Mouse (Mus musculus): ENCODE results near the gene Epb41l2. TPM values are rescaled to one million over a fixed set of nuclear protein-coding genes. Genes with fewer than 3 reads are reported as not detected.

Epb41l2 gene
- polyA plus RNA-seq, 1 experiment = 46.5 TPM

GRCm38 (mm10) chr10:25383171-25383570, 23.6 kb downstream of the Epb41l2 start:
- 81% methylated on average over 5 of the region's 5 CpGs for WGBS

GRCm38 (mm10) chr10:25384391-25384790, 24.8 kb downstream of the Epb41l2 start:
- Histone ChIP-seq H3K27ac (ENCODE audit: insufficient read depth, low read length) (no peak overlapping the region), H3K4me1 (ENCODE audit: control insufficient read depth, insufficient read depth, low read length) (no peaks in the 10 kb centered on the region), H3K27me3 (ENCODE audit: control insufficient read depth, insufficient read depth, low read length) (no peaks in the 10 kb centered on the region), H3K4me3 (replicated peaks; ENCODE audit: insufficient read depth, low read depth, low read length) (no peak overlapping the region)
- no peak for DNase-seq
- TF ChIP-seq POLR2A (IDR thresholded peaks at IDR 0.05; ENCODE audit: borderline replicate concordance, insufficient read depth, low read length) (no peak), CTCF (IDR thresholded peaks at IDR 0.05; ENCODE audit: borderline replicate concordance, insufficient read depth, low read depth, low read length) (no peak)
- WGBS = 95% methylated on average over 10 of the region's 10 CpGs

More at GRCm38 (mm10) chr10:25383171-25383570, 23.6 kb downstream of the Epb41l2 start:
- DNase-seq = no peak
- no peak overlapping the region for H3K27ac ChIP-seq (ENCODE audit: insufficient read depth, low read length)
- no peaks in the 10 kb centered on the region for H3K27me3 ChIP-seq (ENCODE audit: control insufficient read depth, insufficient read depth, low read length)
- no peak overlapping the region for H3K4me3 ChIP-seq (replicated peaks; ENCODE audit: insufficient read depth, low read depth, low read length)
- no peaks in the 10 kb centered on the region for H3K4me1 ChIP-seq (ENCODE audit: control insufficient read depth, insufficient read depth, low read length)
- TF ChIP-seq POLR2A (IDR thresholded peaks at IDR 0.05; ENCODE audit: borderline replicate concordance, insufficient read depth, low read length) (no peak), CTCF (IDR thresholded peaks at IDR 0.05; ENCODE audit: borderline replicate concordance, insufficient read depth, low read depth, low read length) (no peak)

GRCm38 (mm10) chr10:25385811-25386580, 26.4 kb downstream of the Epb41l2 start:
- Histone ChIP-seq H3K4me3 (replicated peaks; ENCODE audit: insufficient read depth, low read depth, low read length) (no peak overlapping the region), H3K27ac (ENCODE audit: insufficient read depth, low read length) (no peak overlapping the region), H3K4me1 (ENCODE audit: control insufficient read depth, insufficient read depth, low read length) (no peaks in the 10 kb centered on the region), H3K27me3 (ENCODE audit: control insufficient read depth, insufficient read depth, low read length) (no peaks in the 10 kb centered on the region)
- 78% methylated on average over 13 of the region's 13 CpGs for WGBS
- TF ChIP-seq CTCF (IDR thresholded peaks at IDR 0.05; ENCODE audit: borderline replicate concordance, insufficient read depth, low read depth, low read length) = no peak
- no peak for TF ChIP-seq POLR2A (IDR thresholded peaks at IDR 0.05; ENCODE audit: borderline replicate concordance, insufficient read depth, low read length)
- no peak for DNase-seq

- Histone ChIP-seq H3K4me1 (ENCODE audit: control insufficient read depth, insufficient read depth, low read length) (no peaks in the 10 kb centered on the region), H3K27me3 (ENCODE audit: control insufficient read depth, insufficient read depth, low read length) (no peaks in the 10 kb centered on the region; the same call in 1 of the 2 replicates), H3K4me3 (replicated peaks; ENCODE audit: insufficient read depth, low read depth, low read length) (no peak overlapping the region), H3K27ac (ENCODE audit: insufficient read depth, low read length) (no peak overlapping the region)
- TF ChIP-seq CTCF (IDR thresholded peaks at IDR 0.05; ENCODE audit: borderline replicate concordance, insufficient read depth, low read depth, low read length) (no peak), POLR2A (IDR thresholded peaks at IDR 0.05; ENCODE audit: borderline replicate concordance, insufficient read depth, low read length) (no peak)
- no peak for DNase-seq
- WGBS = 81% methylated on average over 4 of the region's 4 CpGs
Measured at GRCm38 (mm10) chr10:25386868-25387267, 27.3 kb downstream of the Epb41l2 start.

- no peaks in the 10 kb centered on the region for H3K4me1 ChIP-seq (ENCODE audit: control insufficient read depth, insufficient read depth, low read length)
- H3K27ac ChIP-seq (ENCODE audit: insufficient read depth, low read length) = no peak overlapping the region
- no peak for DNase-seq
- TF ChIP-seq CTCF (IDR thresholded peaks at IDR 0.05; ENCODE audit: borderline replicate concordance, insufficient read depth, low read depth, low read length) (no peak), POLR2A (IDR thresholded peaks at IDR 0.05; ENCODE audit: borderline replicate concordance, insufficient read depth, low read length) (no peak)
- no peaks in the 10 kb centered on the region; the same call in 1 of the 2 replicates for H3K27me3 ChIP-seq (ENCODE audit: control insufficient read depth, insufficient read depth, low read length)
- no peak overlapping the region for H3K4me3 ChIP-seq (replicated peaks; ENCODE audit: insufficient read depth, low read depth, low read length)
- WGBS = 63% methylated on average over 4 of the region's 4 CpGs
Measured at GRCm38 (mm10) chr10:25387268-25387667, 27.7 kb downstream of the Epb41l2 start.

GRCm38 (mm10) chr10:25392786-25393185, 33.2 kb downstream of the Epb41l2 start:
- no peak overlapping the region; the same call in 1 of the 2 replicates for H3K27ac ChIP-seq (ENCODE audit: insufficient read depth, low read length)
- no peak for DNase-seq
- no peak overlapping the region for H3K4me3 ChIP-seq (replicated peaks; ENCODE audit: insufficient read depth, low read depth, low read length)
- no peaks in the 10 kb centered on the region; the same call in 1 of the 2 replicates for H3K27me3 ChIP-seq (ENCODE audit: control insufficient read depth, insufficient read depth, low read length)
- TF ChIP-seq POLR2A (IDR thresholded peaks at IDR 0.05; ENCODE audit: borderline replicate concordance, insufficient read depth, low read length) = no peak
- no peak for TF ChIP-seq CTCF (IDR thresholded peaks at IDR 0.05; ENCODE audit: borderline replicate concordance, insufficient read depth, low read depth, low read length)
- no peaks in the 10 kb centered on the region for H3K4me1 ChIP-seq (ENCODE audit: control insufficient read depth, insufficient read depth, low read length)
- 90% methylated on average over 7 of the region's 7 CpGs for WGBS

- TF ChIP-seq POLR2A (IDR thresholded peaks at IDR 0.05; ENCODE audit: borderline replicate concordance, insufficient read depth, low read length) (no peak), CTCF (IDR thresholded peaks at IDR 0.05; ENCODE audit: borderline replicate concordance, insufficient read depth, low read depth, low read length) (no peak)
- WGBS = 98% methylated on average over 1 of the region's 1 CpGs
- no peaks in the 10 kb centered on the region for H3K4me1 ChIP-seq (ENCODE audit: control insufficient read depth, insufficient read depth, low read length)
- H3K4me3 ChIP-seq (replicated peaks; ENCODE audit: insufficient read depth, low read depth, low read length) = no peak overlapping the region
- no peak for DNase-seq
- no peaks in the 10 kb centered on the region; the same call in 1 of the 2 replicates for H3K27me3 ChIP-seq (ENCODE audit: control insufficient read depth, insufficient read depth, low read length)
- no peak overlapping the region for H3K27ac ChIP-seq (ENCODE audit: insufficient read depth, low read length)
Measured at GRCm38 (mm10) chr10:25393721-25394120, 34.1 kb downstream of the Epb41l2 start.
